Mouse (Mus musculus) heart, adult 2 months (tissue): ENCODE measurements at regions not wholly inside any gene's neighbourhood (a gene's known extent, or its start where the extent isn't known, plus 50 kb on each side); places are given as distances from the start of the nearest gene placed in this dataset.
A peak's percentile ranks its signal among the peaks of the same experiment; 100 is the strongest.

Source experiments
- DNase-seq, 2 experiments: peaks; one replicate each; pipeline ENCODE4 v3.0.0; 2021
- H3K27ac ChIP-seq: fragments of 200-600 bp; 2 replicates; pipeline ENCODE4 v1.8.1; 2022
- H3K27me3 ChIP-seq: fragments of 200-500 bp; 2 replicates; pipeline ENCODE4 v1.6.1; 2012; ENCODE audit warnings: mild to moderate bottlenecking, low read length, inconsistent platforms, mixed read lengths; ENCODE audit not compliant: control insufficient read depth, insufficient read depth
- H3K36me3 ChIP-seq: fragments of 200-500 bp; 2 replicates; pipeline ENCODE4 v1.6.1; 2012; ENCODE audit warnings: low read length, inconsistent platforms; ENCODE audit not compliant: control insufficient read depth, insufficient read depth
- H3K4me1 ChIP-seq: fragments of 200-500 bp; 2 replicates; pipeline ENCODE4 v1.6.1; 2011; ENCODE audit warnings: low read length; ENCODE audit not compliant: control insufficient read depth, insufficient read depth
- H3K4me3 ChIP-seq: fragments of 200-600 bp; 2 replicates; pipeline ENCODE4 v1.8.1; 2022
- H3K79me2 ChIP-seq: fragments of 200-500 bp; replicated peaks from 2 replicates; pipeline ENCODE4 v1.6.1; 2012; ENCODE audit warnings: mild to moderate bottlenecking, inconsistent platforms, low read length, moderate library complexity, mixed read lengths; ENCODE audit not compliant: control insufficient read depth, insufficient read depth
- H3K9ac ChIP-seq: fragments of 200-500 bp; 2 replicates; pipeline ENCODE4 v1.6.1; 2012; ENCODE audit warnings: low read depth, mild to moderate bottlenecking, control low read depth, inconsistent platforms, low read length, mixed read lengths
- CTCF ChIP-seq: fragments of 200-600 bp; IDR thresholded peaks from 2 replicates; pipeline ENCODE4 v1.8.1; 2022; ENCODE audit warnings: antibody characterized with exemption, mild to moderate bottlenecking, moderate library complexity
- EP300 ChIP-seq: fragments of 200-500 bp; IDR thresholded peaks from 2 replicates; pipeline ENCODE4 v1.6.1; 2011; ENCODE audit warnings: low read depth, low read length, control low read depth; ENCODE audit not compliant: insufficient read depth
- POLR2A ChIP-seq: fragments of 200-500 bp; IDR thresholded peaks from 2 replicates; pipeline ENCODE4 v1.6.1; 2011; ENCODE audit warnings: mild to moderate bottlenecking, low read depth, low read length, control low read depth; ENCODE audit not compliant: insufficient read depth
- WGBS: fragments of 180-500 bp; shearing (Covaris S2); methylation state at CpG from one replicate; pipeline ENCODE4 v1.1.7; 2018; 5-methylcytosine and 5-hydroxymethylcytosine counted together
- intact Hi-C: fragments of 180-260 bp; cut with DNase I; formaldehyde crosslinking; loops from one replicate; pipeline ENCODE4 v1.15.1; 2025

DNA sequence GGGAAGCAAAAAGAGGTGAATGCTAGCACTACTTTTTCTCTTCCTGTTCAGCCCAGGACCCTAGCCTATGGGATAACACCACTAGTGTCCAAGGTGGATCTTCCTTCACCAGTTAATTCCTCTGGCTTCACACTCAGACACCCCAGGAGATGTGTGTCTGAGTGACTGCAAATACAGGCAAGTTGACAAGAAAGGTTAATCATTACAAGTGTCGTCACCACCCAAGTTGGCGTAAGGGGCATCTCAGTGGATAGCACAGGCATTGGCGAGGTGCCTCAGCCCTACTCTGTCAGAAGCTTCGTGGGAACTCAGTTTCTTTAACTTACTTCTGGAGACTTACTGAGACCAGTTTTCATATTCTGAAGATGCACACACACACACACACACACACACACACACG, 247.1 kb upstream of the Ppp2r3a start:
- no peak overlapping the region for H3K27ac ChIP-seq
- no peaks in the 10 kb centered on the region for H3K4me1 ChIP-seq
- no peaks in the 10 kb centered on the region for H3K79me2 ChIP-seq
- no peak for DNase-seq
- TF ChIP-seq POLR2A (no peak), CTCF (no peak), EP300 (no peak)
- H3K36me3 ChIP-seq, result no peaks in the 10 kb centered on the region
- intact Hi-C loops, result no loop called here
- H3K27me3 ChIP-seq, result no peaks in the 10 kb centered on the region
- no peak overlapping the region for H3K4me3 ChIP-seq
- no peak overlapping the region for H3K9ac ChIP-seq
- 83% methylated on average over 5 of the region's 5 CpGs for WGBS

DNA sequence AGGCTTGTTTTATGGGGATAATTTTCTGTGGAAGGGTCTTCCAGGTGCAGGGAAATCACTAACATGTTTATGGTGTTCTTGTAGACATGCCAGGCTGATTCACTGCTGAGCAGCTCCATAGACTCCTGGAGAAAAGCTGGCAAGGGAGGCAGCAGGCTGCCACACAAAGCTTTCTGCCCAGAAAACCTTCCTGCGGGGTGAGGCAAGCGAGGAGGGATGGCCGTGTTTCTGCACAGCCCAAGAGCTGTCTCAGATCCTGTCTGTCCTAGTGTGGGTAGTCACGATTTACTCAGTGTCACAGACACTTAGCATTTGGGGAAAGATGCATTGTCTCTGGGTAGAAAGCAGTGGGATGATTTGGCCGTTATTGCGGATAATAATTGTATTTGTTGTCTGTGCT, 244.2 kb upstream of the Ppp2r3a start:
- no peak for DNase-seq
- H3K27ac ChIP-seq, result no peak overlapping the region
- 80% methylated on average over 6 of the region's 6 CpGs for WGBS
- no peaks in the 10 kb centered on the region for H3K27me3 ChIP-seq
- H3K79me2 ChIP-seq, result no peaks in the 10 kb centered on the region
- no peak overlapping the region for H3K4me3 ChIP-seq
- intact Hi-C loops, result no loop called here
- H3K9ac ChIP-seq, result no peak overlapping the region
- TF ChIP-seq EP300, result no peak
- no peak for TF ChIP-seq CTCF
- no peak for TF ChIP-seq POLR2A
- H3K4me1 ChIP-seq, result no peaks in the 10 kb centered on the region
- no peaks in the 10 kb centered on the region for H3K36me3 ChIP-seq

DNA sequence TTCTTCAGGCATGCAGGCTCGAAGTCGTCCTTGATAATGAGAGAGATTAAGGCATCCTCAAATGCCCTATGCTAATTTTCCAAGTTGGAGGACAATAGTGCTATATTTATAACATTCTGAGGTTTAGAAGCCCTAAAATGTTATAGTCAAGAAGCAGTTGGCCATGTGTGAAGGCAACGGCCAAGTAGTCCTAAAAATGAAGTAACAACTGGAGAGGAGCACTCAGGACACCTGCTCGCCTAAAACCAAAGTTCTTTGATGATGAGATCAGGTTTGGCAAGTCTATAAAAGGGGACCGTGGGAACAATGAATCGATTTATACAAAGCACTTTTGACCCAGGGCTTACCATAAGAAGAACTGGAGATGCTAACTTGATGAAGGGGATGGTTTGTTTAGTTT, 237.4 kb upstream of the Ppp2r3a start:
- Histone ChIP-seq H3K4me1 (no peaks in the 10 kb centered on the region), H3K36me3 (no peaks in the 10 kb centered on the region), H3K4me3 (no peak overlapping the region), H3K27me3 (no peaks in the 10 kb centered on the region), H3K9ac (no peak overlapping the region), H3K79me2 (no peaks in the 10 kb centered on the region), H3K27ac (no peak overlapping the region)
- DNase-seq, result no peak
- TF ChIP-seq CTCF (no peak), EP300 (no peak), POLR2A (no peak)
- intact Hi-C loops, result no loop called here
- 67% methylated on average over 6 of the region's 6 CpGs for WGBS

DNA sequence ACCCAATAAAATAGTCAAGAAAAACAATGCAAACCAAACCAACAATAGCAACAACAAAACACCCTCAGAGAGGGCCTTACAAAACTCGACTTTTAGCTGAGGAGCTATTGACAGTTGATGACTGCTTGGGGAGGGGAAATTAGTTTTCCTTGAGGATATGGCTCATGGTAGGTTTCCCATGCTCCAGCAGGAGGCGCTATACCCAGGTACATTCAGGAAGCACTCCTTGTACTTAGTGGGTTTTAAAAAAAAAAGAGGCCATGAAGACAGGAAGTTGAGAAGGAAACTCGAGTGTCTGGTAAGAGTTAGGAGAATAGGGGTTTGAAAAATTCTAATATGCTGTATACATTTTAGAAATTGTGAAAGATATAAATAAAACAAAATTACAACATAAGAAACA, 224.6 kb upstream of the Ppp2r3a start:
- Histone ChIP-seq H3K36me3 (no peaks in the 10 kb centered on the region), H3K79me2 (no peaks in the 10 kb centered on the region), H3K4me1 (no peaks in the 10 kb centered on the region), H3K4me3 (no peak overlapping the region), H3K9ac (no peak overlapping the region), H3K27me3 (no peaks in the 10 kb centered on the region), H3K27ac (no peak overlapping the region)
- no peak; the same call in 1 of the 2 replicates for TF ChIP-seq CTCF
- TF ChIP-seq POLR2A, result no peak
- no peak for TF ChIP-seq EP300
- DNase-seq, result no peak
- intact Hi-C loops, result no loop called here
- 58% methylated on average over 3 of the region's 3 CpGs for WGBS

DNA sequence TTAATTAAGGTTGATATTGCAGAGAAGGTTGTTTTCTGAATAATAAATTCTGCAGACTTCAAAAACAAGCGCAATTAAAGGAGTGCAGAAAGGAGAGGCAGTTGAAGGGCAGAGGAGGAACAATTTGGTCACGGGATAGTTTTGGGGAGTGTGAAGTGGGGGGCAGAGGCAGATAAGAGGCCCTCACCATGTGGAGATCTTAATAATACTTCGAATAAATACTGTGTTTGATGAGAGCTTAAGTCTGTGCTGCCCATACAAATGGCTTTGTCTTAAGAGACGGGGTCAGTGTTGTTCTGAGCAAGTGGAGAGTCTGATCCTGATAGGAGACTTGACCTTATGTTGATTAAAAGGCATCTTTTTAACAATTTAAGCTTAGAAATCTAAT, 221.5 kb upstream of the Ppp2r3a start:
- intact Hi-C loops, result no loop called here

DNA sequence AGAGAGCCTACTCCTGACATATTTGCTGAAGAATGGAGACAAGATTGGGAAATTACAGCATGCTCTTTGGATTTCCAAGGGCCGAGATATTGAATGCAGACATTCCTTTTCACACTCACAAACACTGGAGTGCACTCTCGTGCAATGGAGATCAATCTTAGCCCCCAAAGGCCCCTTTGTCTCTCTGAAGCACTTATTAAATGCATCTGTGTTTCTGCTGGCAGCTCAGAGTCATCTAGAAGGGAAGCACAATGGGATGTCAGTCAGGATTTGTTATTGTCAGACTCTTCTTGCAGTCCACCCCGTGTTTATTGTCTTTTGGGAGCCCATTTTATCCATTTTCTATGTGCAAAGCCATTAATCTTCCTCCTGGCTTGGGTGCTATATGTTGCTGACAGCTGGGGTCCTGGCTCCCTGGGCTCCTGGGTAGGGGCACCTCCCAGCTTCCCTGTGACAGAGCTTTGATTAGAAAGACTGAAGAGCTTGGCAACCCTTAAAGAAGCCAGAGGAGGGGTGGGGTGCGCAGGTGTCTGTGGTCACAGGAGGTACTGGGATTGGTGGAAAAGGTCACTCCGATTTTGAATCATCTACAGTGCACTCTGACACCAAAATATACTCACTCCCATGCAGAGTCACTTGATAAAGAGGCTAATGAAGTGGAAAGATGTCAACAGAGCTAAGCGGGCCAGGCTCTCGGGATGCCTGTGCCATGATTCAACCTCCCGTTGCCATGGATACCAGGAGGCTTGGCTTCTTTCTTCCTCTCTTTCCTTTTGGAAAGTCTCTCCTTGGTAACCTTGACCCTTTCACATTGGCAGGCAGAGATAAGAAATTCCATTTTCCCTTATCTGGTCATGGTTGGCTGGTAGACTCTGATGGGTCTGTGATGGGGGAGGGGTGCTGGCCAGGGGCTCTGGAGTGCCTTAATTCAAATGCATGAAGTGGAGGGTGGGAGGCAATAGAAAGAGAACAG, 220.8 kb upstream of the Ppp2r3a start:
- peak in 1 of 2 experiments; percentile 18 for DNase-seq
- no peaks in the 10 kb centered on the region for H3K4me1 ChIP-seq
- WGBS, result 36% methylated on average over 8 of the region's 8 CpGs
- H3K27ac ChIP-seq, result no peak overlapping the region
- H3K79me2 ChIP-seq, result no peaks in the 10 kb centered on the region
- H3K27me3 ChIP-seq, result no peaks in the 10 kb centered on the region
- intact Hi-C loops, result no loop called here
- H3K36me3 ChIP-seq, result no peaks in the 10 kb centered on the region
- TF ChIP-seq EP300 (no peak), CTCF (no peak), POLR2A (no peak)
- H3K4me3 ChIP-seq, result no peak overlapping the region
- H3K9ac ChIP-seq, result no peak overlapping the region

More for the DNA sequence above, 221.5 kb upstream of the Ppp2r3a start:
- H3K27me3 ChIP-seq, result no peaks in the 10 kb centered on the region
- H3K36me3 ChIP-seq, result no peaks in the 10 kb centered on the region
- WGBS, result 70% methylated on average over 4 of the region's 4 CpGs
- no peak overlapping the region for H3K4me3 ChIP-seq
- TF ChIP-seq POLR2A (no peak), EP300 (no peak), CTCF (no peak)
- H3K9ac ChIP-seq, result no peak overlapping the region
- no peaks in the 10 kb centered on the region for H3K4me1 ChIP-seq
- H3K27ac ChIP-seq, result no peak overlapping the region
- DNase-seq, result no peak
- no peaks in the 10 kb centered on the region for H3K79me2 ChIP-seq
